Mouse (Mus musculus) lung, embryonic 14.5 days (tissue): Measurements from ENCODE around the gene Sde2. TPM values are rescaled to one million over a fixed set of nuclear protein-coding genes. Genes with fewer than 3 reads are reported as not detected.
"Not testable (repeated sequence)": the region's sequence is repeated elsewhere in the genome, so short reads cannot be mapped to it uniquely, and the experiment has no call there.

Source experiments
- ATAC-seq: fragments of 200-750 bp; cut with Nextera tagmentation; 2 replicates; pipeline ENCODE4 v1.8.0; 2017; ENCODE audit warnings: mild to moderate bottlenecking, moderate TSS enrichment, moderate library complexity; ENCODE audit not compliant: insufficient read depth
- DNase-seq: peaks from one replicate; pipeline ENCODE4 v3.0.0-alpha.2; 2015
- H3K27ac ChIP-seq: fragments of 300-500 bp; sonication (generic); 2 replicates; pipeline ENCODE4 v1.5.1; 2014; ENCODE audit warnings: low read depth, mild to moderate bottlenecking, moderate library complexity
- H3K27me3 ChIP-seq: fragments of 300-500 bp; sonication (generic); 2 replicates; pipeline ENCODE4 v1.6.1; 2014; ENCODE audit warnings: low read length, control low read depth; ENCODE audit not compliant: insufficient read depth
- H3K36me3 ChIP-seq: fragments of 300-500 bp; sonication (generic); 2 replicates; pipeline ENCODE4 v1.6.1; 2014; ENCODE audit warnings: control low read depth; ENCODE audit not compliant: insufficient read depth
- H3K4me1 ChIP-seq: fragments of 300-500 bp; sonication (generic); 2 replicates; pipeline ENCODE4 v1.6.1; 2014; ENCODE audit warnings: antibody characterized with exemption, control low read depth; ENCODE audit not compliant: insufficient read depth
- H3K4me2 ChIP-seq: fragments of 300-500 bp; sonication (generic); 2 replicates; pipeline ENCODE4 v1.6.1; 2014; ENCODE audit warnings: mild to moderate bottlenecking
- H3K4me3 ChIP-seq: fragments of 300-500 bp; sonication (generic); 2 replicates; pipeline ENCODE4 v1.5.1; 2014; ENCODE audit warnings: low read depth, low read length
- H3K9ac ChIP-seq: fragments of 300-500 bp; sonication (generic); 2 replicates; pipeline ENCODE4 v1.6.1; 2014
- H3K9me3 ChIP-seq: fragments of 300-500 bp; sonication (generic); 2 replicates; pipeline ENCODE4 v1.6.1; 2016; ENCODE audit warnings: low read depth, low read length, control low read depth
- CTCF ChIP-seq: IDR thresholded peaks from 2 replicates; pipeline ENCODE4 v1.5.1; 2016; ENCODE audit warnings: antibody characterized with exemption, low read depth
- WGBS: fragments of 180-500 bp; shearing (Covaris S2); extraction: QIAGEN DNeasy Blood & Tissue Kit; methylation state at CpG from one replicate; pipeline ENCODE4 v1.1.7; 2014; 5-methylcytosine and 5-hydroxymethylcytosine counted together
- polyA plus RNA-seq: library from polyadenylated mRNA; unstranded; fragments of >200 nt; fragmentation: Nextera tagmentation; extraction: Ambion mirVana; gene quantifications from 2 replicates; pipeline ENCODE4 v1.2.1, GENCODE M21; 2014

The Sde2 gene
- polyA plus RNA-seq, 1 experiment from 2014 or later, result 35.9 TPM

GRCm38 (mm10) chr1:180835273-180836015 lies 15.5 kb upstream of the Sde2 start:
- ATAC-seq (no peak), DNase-seq (no peak)
- Histone ChIP-seq H3K36me3 (no peaks in the 10 kb centered on the region), H3K9me3 (no peaks in the 10 kb centered on the region), H3K4me2 (no peak overlapping the region), H3K4me1 (peaks cover 3% of the 10 kb centered on the region; the same call in 1 of the 2 replicates), H3K9ac (no peak overlapping the region), H3K27me3 (no peaks in the 10 kb centered on the region), H3K27ac (no peak overlapping the region), H3K4me3 (no peak overlapping the region)
- 79% methylated on average over 10 of the region's 10 CpGs for WGBS
- no peak for TF ChIP-seq CTCF

- not testable (repeated sequence) for H3K27ac ChIP-seq, H3K4me3 ChIP-seq, H3K4me2 ChIP-seq, H3K27me3 ChIP-seq, H3K9ac ChIP-seq, H3K4me1 ChIP-seq, H3K9me3 ChIP-seq, H3K36me3 ChIP-seq, DNase-seq, ATAC-seq
- WGBS, result 86% methylated on average over 8 of the region's 8 CpGs
Measured at GRCm38 (mm10) chr1:180836467-180836866, 14.5 kb upstream of the Sde2 start.

DNA sequence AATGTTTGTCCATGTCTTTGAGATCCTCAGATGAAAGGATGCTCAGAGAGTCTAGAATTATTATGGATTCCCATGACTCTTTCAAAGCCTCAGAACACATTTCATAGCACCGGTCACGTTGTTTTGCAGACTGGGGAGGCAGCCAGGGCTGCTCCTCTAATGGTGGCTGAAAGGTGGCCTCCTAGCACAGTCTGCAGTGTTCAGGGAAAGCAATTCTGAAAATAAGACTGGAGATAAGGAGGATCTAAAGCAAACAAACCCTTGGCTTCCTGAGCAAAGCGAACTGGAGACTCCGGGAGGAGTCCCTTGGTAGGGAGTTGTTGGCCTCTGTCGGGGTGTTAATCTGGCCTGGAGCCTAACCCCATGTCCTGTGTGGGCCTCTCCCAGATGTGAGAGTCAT lies 13.7 kb upstream of the Sde2 start:
- DNase-seq, result no peak
- H3K4me2 ChIP-seq, result no peak overlapping the region
- H3K9ac ChIP-seq, result no peak overlapping the region
- H3K36me3 ChIP-seq, result no peaks in the 10 kb centered on the region
- H3K4me1 ChIP-seq, result no peaks in the 10 kb centered on the region
- TF ChIP-seq CTCF, result no peak
- WGBS, result 64% methylated on average over 5 of the region's 5 CpGs
- H3K9me3 ChIP-seq, result no peaks in the 10 kb centered on the region
- no peak overlapping the region for H3K27ac ChIP-seq
- H3K27me3 ChIP-seq, result no peaks in the 10 kb centered on the region
- H3K4me3 ChIP-seq, result no peak overlapping the region
- ATAC-seq, result no peak

GRCm38 (mm10) chr1:180838014-180838413 lies 12.9 kb upstream of the Sde2 start:
- H3K27ac ChIP-seq, result no peak overlapping the region

DNA sequence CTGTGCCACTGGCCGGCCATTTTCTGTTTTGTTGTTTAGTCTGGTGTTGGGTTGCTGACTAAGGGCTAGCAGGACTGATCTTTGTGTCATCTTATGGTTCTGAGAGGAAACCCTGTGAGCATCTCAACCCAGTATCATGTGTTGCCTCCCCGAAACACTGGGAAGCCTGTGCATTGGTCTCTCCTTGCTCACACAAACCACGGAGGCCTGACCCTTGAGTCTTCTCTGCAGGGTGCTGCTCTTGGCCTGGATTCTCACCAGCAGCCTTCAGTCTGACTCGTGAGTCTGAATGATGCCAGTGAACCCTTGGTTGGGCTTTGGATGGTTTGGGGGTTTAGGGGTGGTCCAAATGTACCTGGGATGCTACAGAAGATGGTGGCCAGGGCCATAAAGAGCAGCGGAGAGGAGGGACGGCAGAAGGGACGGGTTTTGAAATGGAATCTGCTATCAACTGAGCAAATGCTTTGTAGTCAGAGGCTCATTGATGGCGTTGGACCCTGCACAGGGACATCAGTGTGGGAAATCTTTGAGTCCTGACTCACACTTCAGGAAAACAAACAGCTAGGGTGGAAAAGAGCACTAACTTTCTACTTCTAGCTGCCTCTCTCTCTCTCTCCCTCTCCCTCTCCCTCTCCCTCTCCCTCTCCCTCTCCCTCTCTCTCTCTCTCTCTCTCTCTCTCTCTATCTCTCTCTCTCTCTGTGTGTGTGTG lies 11.6 kb upstream of the Sde2 start:
- Histone ChIP-seq H3K27me3 (no peaks in the 10 kb centered on the region), H3K4me1 (no peaks in the 10 kb centered on the region), H3K27ac (no peak overlapping the region), H3K9ac (no peak overlapping the region), H3K4me3 (no peak overlapping the region), H3K9me3 (no peaks in the 10 kb centered on the region), H3K36me3 (no peaks in the 10 kb centered on the region), H3K4me2 (no peak overlapping the region)
- DNase-seq (no peak), ATAC-seq (no peak)
- 66% methylated on average over 8 of the region's 8 CpGs for WGBS
- no peak for TF ChIP-seq CTCF

More at GRCm38 (mm10) chr1:180838014-180838413, 12.9 kb upstream of the Sde2 start:
- WGBS, result 26% methylated on average over 6 of the region's 6 CpGs
- H3K4me3 ChIP-seq, result no peak overlapping the region
- H3K9ac ChIP-seq, result no peak overlapping the region
- H3K27me3 ChIP-seq, result no peaks in the 10 kb centered on the region
- DNase-seq, result no peak
- ATAC-seq, result no peak
- H3K4me1 ChIP-seq, result no peaks in the 10 kb centered on the region
- no peaks in the 10 kb centered on the region for H3K36me3 ChIP-seq
- H3K9me3 ChIP-seq, result no peaks in the 10 kb centered on the region
- no peak overlapping the region for H3K4me2 ChIP-seq
- no peak for TF ChIP-seq CTCF

- Histone ChIP-seq H3K9me3 (no peaks in the 10 kb centered on the region), H3K27me3 (no peaks in the 10 kb centered on the region), H3K4me2 (no peak overlapping the region), H3K9ac (no peak overlapping the region), H3K36me3 (no peaks in the 10 kb centered on the region), H3K4me1 (no peaks in the 10 kb centered on the region), H3K27ac (no peak overlapping the region), H3K4me3 (no peak overlapping the region)
- WGBS, result 76% methylated on average over 8 of the region's 8 CpGs
- DNase-seq (no peak), ATAC-seq (no peak)
- TF ChIP-seq CTCF, result no peak
Measured at GRCm38 (mm10) chr1:180841561-180842300, 9.2 kb upstream of the Sde2 start.

DNA sequence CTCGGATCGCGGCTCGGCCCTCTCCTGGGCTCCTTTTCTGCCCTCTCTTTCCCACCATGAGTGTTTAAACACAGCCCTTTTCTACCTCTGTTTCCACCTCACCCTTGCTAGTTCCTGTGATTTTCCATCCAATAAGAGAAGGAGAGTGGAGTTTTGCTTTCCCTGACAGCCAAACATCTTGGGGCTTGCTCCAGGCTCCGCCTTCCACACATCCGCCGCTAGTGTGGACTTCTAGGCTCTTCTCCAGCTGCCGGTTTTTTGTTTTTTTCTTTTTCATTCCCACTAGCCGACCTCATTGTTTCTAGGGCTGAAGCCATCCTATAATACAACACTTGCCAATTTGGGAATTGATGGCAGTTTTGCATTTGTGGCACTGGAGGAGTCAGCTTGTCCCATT lies 2.8 kb upstream of the Sde2 start:
- Histone ChIP-seq H3K27me3 (no peaks in the 10 kb centered on the region), H3K9ac (peak overlapping the region; percentile 35), H3K36me3 (no peaks in the 10 kb centered on the region), H3K4me3 (peak overlapping the region; percentile 31), H3K9me3 (no peaks in the 10 kb centered on the region), H3K4me2 (peak overlapping the region; percentile 65), H3K27ac (peak overlapping the region; percentile 99), H3K4me1 (peaks cover 28% of the 10 kb centered on the region)
- TF ChIP-seq CTCF, result no peak
- DNase-seq (peak; percentile 91), ATAC-seq (peak; percentile 55)
- WGBS, result under 1% methylated on average over 9 of the region's 9 CpGs
